Mouse (Mus musculus): ENCODE measurements around the gene Pts. TPM values are rescaled to one million over a fixed set of nuclear protein-coding genes. Genes with fewer than 3 reads are reported as not detected.

Pts gene
- total and polyA plus RNA-seq, 3 experiments = 24.6 TPM; not detected in 1

DNA sequence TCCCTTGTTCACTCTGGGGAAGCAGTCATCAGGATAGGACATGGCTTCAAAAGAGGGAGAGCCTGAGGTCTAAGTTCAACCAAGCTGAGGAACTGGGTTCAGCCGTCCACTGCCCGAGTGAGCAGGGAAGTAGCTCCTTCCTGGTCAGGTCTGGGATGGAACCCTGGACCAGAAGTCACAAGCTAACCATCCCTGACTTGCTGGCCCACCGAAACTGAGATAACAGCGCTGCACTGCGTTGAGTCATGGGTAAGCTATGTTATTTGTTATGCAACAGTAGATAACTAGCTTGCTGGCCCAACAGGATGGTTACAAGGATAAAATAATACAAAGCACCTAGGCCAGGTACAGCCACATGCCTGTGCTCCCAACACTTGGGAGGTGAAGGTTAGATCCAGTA lies 13.1 kb downstream of the Pts start:
- Histone ChIP-seq H3K9me3 (replicated peaks; ENCODE audit: insufficient read depth, low read length) (no peaks in the 10 kb centered on the region), H3K27ac (ENCODE audit: control insufficient read depth, low read depth, low read length) (no peak overlapping the region), H3K9ac (ENCODE audit: control insufficient read depth, low read depth, low read length, poor library complexity, severe bottlenecking) (no peak overlapping the region), H3K36me3 (ENCODE audit: control insufficient read depth in 1 of 2, insufficient read depth in 2 of 2, low read length in 2 of 2) (no peaks in the 10 kb centered on the region), H3K27me3 (ENCODE audit: control insufficient read depth in 1 of 2, insufficient read depth in 2 of 2, low read length in 2 of 2) (peaks cover 0 to 4% of the 10 kb centered on the region in 2 experiments; a peak in 2 of 4 replicates), H3K79me2 (ENCODE audit: control insufficient read depth, insufficient read depth, low read length, poor library complexity) (no peaks in the 10 kb centered on the region), H3K4me3 (ENCODE audit: control insufficient read depth in 1 of 2, insufficient read depth in 1 of 2, low read depth in 2 of 2, low read length in 2 of 2) (no peak overlapping the region), H3K4me1 (ENCODE audit: control insufficient read depth in 1 of 2, insufficient read depth in 2 of 2, low read length in 2 of 2) (peaks cover 0 to 6% of the 10 kb centered on the region in 2 experiments; a peak in 2 of 4 replicates)
- DNase-seq (ENCODE audit: low read depth, low spot score) = no peak
- no peak for TF ChIP-seq E2F4 (IDR thresholded peaks at IDR 0.05; ENCODE audit: borderline replicate concordance, low read depth, low read length)
- TF ChIP-seq TCF12 (IDR thresholded peaks at IDR 0.05; ENCODE audit: low read depth, low read length) = no peak
- TF ChIP-seq JUND (IDR thresholded peaks at IDR 0.05; ENCODE audit: low read depth, low read length) = no peak
- no peak for TF ChIP-seq USF2 (IDR thresholded peaks at IDR 0.05; ENCODE audit: borderline replicate concordance in 1 of 2, insufficient read depth in 1 of 2, low read depth in 1 of 2, low read length in 2 of 2)
- no peak for TF ChIP-seq USF1 (IDR thresholded peaks at IDR 0.05; ENCODE audit: low read depth, low read length)
- TF ChIP-seq NRF1 (IDR thresholded peaks at IDR 0.05; ENCODE audit: insufficient read depth, low read depth, low read length, poor library complexity, severe bottlenecking) = no peak
- TF ChIP-seq RCOR1 (IDR thresholded peaks at IDR 0.05; ENCODE audit: low read depth, low read length) = no peak
- no peak for TF ChIP-seq MYB (IDR thresholded peaks at IDR 0.05; ENCODE audit: low read depth, low read length)
- no peak for TF ChIP-seq CTCF (IDR thresholded peaks at IDR 0.05 in 2 of 3, conservative IDR thresholded peaks at IDR 0.05 in 1 of 3; ENCODE audit: control insufficient read depth in 1 of 3, insufficient read depth in 1 of 3, low read depth in 2 of 3, low read length in 3 of 3, poor library complexity in 1 of 3, severe bottlenecking in 1 of 3)
- TF ChIP-seq GABPA (IDR thresholded peaks at IDR 0.05; ENCODE audit: low read depth, low read length) = no peak
- no peak for TF ChIP-seq NELFE (IDR thresholded peaks at IDR 0.05; ENCODE audit: low read depth, low read length)
- no peak for TF ChIP-seq ZNF384 (IDR thresholded peaks at IDR 0.05; ENCODE audit: low read depth, low read length)
- no peak for TF ChIP-seq KAT2A (conservative IDR thresholded peaks at IDR 0.05; ENCODE audit: low read depth, low read length)
- no peak for TF ChIP-seq MXI1 (IDR thresholded peaks at IDR 0.05; ENCODE audit: low read depth, low read length)
- TF ChIP-seq MAX (IDR thresholded peaks at IDR 0.05; ENCODE audit: low read length) = no peak

DNA sequence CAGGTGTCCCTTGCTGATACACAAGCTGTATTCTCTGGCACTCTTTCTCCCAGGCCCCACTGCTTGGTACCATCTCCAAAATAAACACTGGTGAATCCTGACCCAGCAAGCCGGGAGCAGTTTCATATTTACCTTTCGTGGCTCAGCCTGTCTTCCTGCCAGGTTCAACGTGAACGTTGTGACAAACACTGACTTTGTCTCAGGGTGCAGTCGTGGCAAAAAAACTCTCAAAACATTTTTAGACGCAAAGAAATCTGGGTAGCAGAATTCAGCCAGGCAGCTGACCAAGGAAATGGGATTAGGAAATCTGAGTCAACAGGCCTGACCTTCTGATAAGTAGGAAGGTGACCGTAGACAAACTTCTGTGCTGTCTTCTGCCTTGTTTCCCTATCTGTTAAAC lies 21.0 kb downstream of the Pts start:
- no peak for TF ChIP-seq CHD1 (IDR thresholded peaks at IDR 0.05; ENCODE audit: low read depth, low read length)
- peak; percentile 7; the same call in 1 of the 2 replicates for TF ChIP-seq USF1 (IDR thresholded peaks at IDR 0.05; ENCODE audit: low read depth, low read length)
- TF ChIP-seq POLR2AphosphoS5 (IDR thresholded peaks at IDR 0.05; ENCODE audit: borderline replicate concordance, low read depth, low read length) = no peak
- TF ChIP-seq E2F4 (IDR thresholded peaks at IDR 0.05; ENCODE audit: borderline replicate concordance, low read depth, low read length) = no peak
- no peak for TF ChIP-seq KAT2A (conservative IDR thresholded peaks at IDR 0.05; ENCODE audit: low read depth, low read length)
- no peaks in the 10 kb centered on the region for H3K79me2 ChIP-seq (ENCODE audit: control insufficient read depth, insufficient read depth, low read length, poor library complexity)
- peaks cover 0 to 6% of the 10 kb centered on the region in 2 experiments; a peak in 3 of 4 replicates for H3K27me3 ChIP-seq (ENCODE audit: control insufficient read depth in 1 of 2, insufficient read depth in 2 of 2, low read length in 2 of 2)
- no peaks in the 10 kb centered on the region for H3K4me1 ChIP-seq (ENCODE audit: control insufficient read depth in 1 of 2, insufficient read depth in 2 of 2, low read length in 2 of 2)
- H3K27ac ChIP-seq (ENCODE audit: control insufficient read depth, low read depth, low read length) = no peak overlapping the region
- H3K9ac ChIP-seq (ENCODE audit: control insufficient read depth, low read depth, low read length, poor library complexity, severe bottlenecking) = no peak overlapping the region
- no peak for DNase-seq (ENCODE audit: low read depth, low spot score)
- H3K4me3 ChIP-seq (ENCODE audit: control insufficient read depth in 1 of 2, insufficient read depth in 1 of 2, low read depth in 2 of 2, low read length in 2 of 2) = no peak overlapping the region
- no peaks in the 10 kb centered on the region for H3K9me3 ChIP-seq (replicated peaks; ENCODE audit: insufficient read depth, low read length)
- H3K36me3 ChIP-seq (ENCODE audit: control insufficient read depth in 1 of 2, insufficient read depth in 2 of 2, low read length in 2 of 2) = no peaks in the 10 kb centered on the region

All from MEL (cell line).